Mouse (Mus musculus): ENCODE data around the gene Trim47.

- TF ChIP-seq CTCF (IDR thresholded peaks at IDR 0.05; ENCODE audit: insufficient read depth, low read depth, low read length) = no peak
- no peak for TF ChIP-seq POLR2A (IDR thresholded peaks at IDR 0.05; ENCODE audit: insufficient read depth, low read depth, low read length)
Measured at GRCm38 (mm10) chr11:116170003-116170800, 43.2 kb upstream of the Trim47 start.

Measured in olfactory bulb, adult 2 months (tissue).